Mouse (Mus musculus) liver, embryonic 14.5 days (tissue): ENCODE data around the gene Pald1. TPM values are rescaled to one million over a fixed set of nuclear protein-coding genes. Genes with fewer than 3 reads are reported as not detected.

Source experiments
- ATAC-seq: fragments of 200-750 bp; cut with Nextera tagmentation; 2 replicates; pipeline ENCODE4 v1.8.0; 2017; ENCODE audit warnings: moderate number of reproducible peaks, mild to moderate bottlenecking, moderate library complexity; ENCODE audit not compliant: insufficient read depth
- DNase-seq, 3 experiments: peaks; one replicate each; pipeline ENCODE4 v3.0.0-alpha.2; 2012 to 2013; ENCODE audit warnings: low read depth in 3 of 3, low spot score in 3 of 3
- H3K27ac ChIP-seq: fragments of 300-500 bp; sonication (generic); 2 replicates; pipeline ENCODE4 v1.5.1; 2014; ENCODE audit warnings: moderate library complexity, mild to moderate bottlenecking, control low read depth, inconsistent platforms
- H3K27me3 ChIP-seq: fragments of 300-500 bp; sonication (generic); 2 replicates; pipeline ENCODE4 v1.6.1; 2014; ENCODE audit warnings: mild to moderate bottlenecking, low read length, moderate library complexity; ENCODE audit not compliant: control insufficient read depth, insufficient read depth
- H3K36me3 ChIP-seq: fragments of 300-500 bp; sonication (generic); replicated peaks from 2 replicates; pipeline ENCODE4 v1.6.1; 2014; ENCODE audit warnings: low read depth; ENCODE audit not compliant: control insufficient read depth, insufficient read depth
- H3K4me1 ChIP-seq, 2 experiments: fragments of 200-500 bp in 1 of 2; fragments of 300-500 bp in 1 of 2; sonication (generic) in 1 of 2; replicated peaks; 2 replicates each; pipeline ENCODE4 v1.6.1; 2012 to 2014; ENCODE audit warnings: antibody characterized with exemption in 1 of 2, inconsistent platforms in 1 of 2, low read length in 1 of 2; ENCODE audit not compliant: control insufficient read depth in 2 of 2, insufficient read depth in 2 of 2
- H3K4me2 ChIP-seq: fragments of 300-500 bp; sonication (generic); 2 replicates; pipeline ENCODE4 v1.6.1; 2014; ENCODE audit warnings: low read depth, mild to moderate bottlenecking, control low read depth, moderate library complexity
- H3K4me3 ChIP-seq, 2 experiments: fragments of 200-500 bp in 1 of 2; fragments of 300-500 bp in 1 of 2; sonication (generic) in 1 of 2; 2 replicates each; pipeline ENCODE4 v1.5.1; 2012 to 2014; ENCODE audit warnings: low read depth in 2 of 2, low read length in 2 of 2, mild to moderate bottlenecking in 2 of 2, control low read depth in 1 of 2, inconsistent platforms in 1 of 2, moderate library complexity in 1 of 2; ENCODE audit not compliant: insufficient read depth in 1 of 2
- H3K9ac ChIP-seq: fragments of 300-500 bp; sonication (generic); replicated peaks from 2 replicates; pipeline ENCODE4 v1.6.1; 2014; ENCODE audit warnings: mild to moderate bottlenecking, control low read depth, moderate library complexity
- H3K9me3 ChIP-seq: fragments of 300-500 bp; sonication (generic); 2 replicates; pipeline ENCODE4 v1.6.1; 2016; ENCODE audit warnings: low read length, mixed read lengths; ENCODE audit not compliant: control insufficient read depth
- CTCF ChIP-seq: IDR thresholded peaks from 2 replicates; pipeline ENCODE4 v1.5.1; 2016; ENCODE audit warnings: antibody characterized with exemption, low read depth, control low read depth
- EP300 ChIP-seq: IDR thresholded peaks from 2 replicates; pipeline ENCODE4 v1.6.1; 2016; ENCODE audit warnings: antibody characterized with exemption, low read depth
- WGBS: fragments of 180-500 bp; shearing (Covaris S2); extraction: QIAGEN DNeasy Blood & Tissue Kit; methylation state at CpG from one replicate; pipeline ENCODE4 v1.1.7; 2014; ENCODE audit not compliant: insufficient replicate concordance; 5-methylcytosine and 5-hydroxymethylcytosine counted together
- polyA plus RNA-seq, 2 experiments: library from polyadenylated mRNA; depleted of rRNA in 1 of 2; stranded (reverse) in 1 of 2; unstranded in 1 of 2; fragments of >200 nt; fragmentation: Nextera tagmentation in 1 of 2; extraction: Ambion mirVana in 1 of 2; gene quantifications; 2 replicates each; pipeline versions ENCODE4 v1.2.1 to v1.2.3; 2012 to 2014

Gene Pald1
- polyA plus RNA-seq, 2 experiments: 4.0 to 4.4 TPM

DNA sequence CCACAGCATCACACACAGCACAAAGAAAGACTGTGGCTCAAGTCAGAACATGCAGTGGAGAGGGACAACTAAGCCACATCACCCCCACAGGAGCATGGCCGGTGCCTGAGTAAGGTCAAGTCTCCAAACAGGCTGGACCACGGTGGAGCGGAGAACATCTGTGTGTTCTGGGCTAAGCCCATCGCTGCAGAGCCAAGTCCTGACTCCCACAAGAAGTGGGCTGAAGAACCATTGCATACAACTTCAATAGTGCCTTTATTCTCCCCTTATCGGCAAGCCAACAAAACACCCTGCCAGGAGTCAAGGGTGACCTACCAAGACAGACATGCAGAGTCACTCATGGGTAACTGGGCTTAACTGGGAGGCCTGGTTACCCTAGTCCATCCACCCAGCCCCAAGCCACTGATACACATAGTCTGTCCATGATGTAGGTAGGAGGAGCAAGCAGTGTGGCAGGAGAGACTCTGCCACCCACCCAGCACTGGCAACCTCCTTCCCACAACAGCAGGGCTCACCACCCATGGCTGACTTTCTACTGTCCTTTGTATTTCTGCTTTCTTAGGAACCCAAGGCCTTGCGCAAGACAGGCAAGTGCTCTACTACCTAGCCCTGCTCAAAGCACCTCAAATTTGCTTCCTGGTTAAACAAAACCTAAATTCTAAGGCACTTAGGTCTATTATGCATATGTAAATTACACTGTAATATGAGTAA lies 8.4 kb downstream of the Pald1 start:
- no peak overlapping the region for H3K9ac ChIP-seq
- H3K9me3 ChIP-seq: no peaks in the 10 kb centered on the region
- no peak for DNase-seq
- H3K27me3 ChIP-seq: no peaks in the 10 kb centered on the region; the same call in 1 of the 2 replicates
- no peak overlapping the region for H3K4me3 ChIP-seq
- WGBS: 66% methylated on average over 6 of the region's 6 CpGs
- H3K36me3 ChIP-seq: no peaks in the 10 kb centered on the region
- TF ChIP-seq EP300 (no peak), CTCF (no peak)
- ATAC-seq: no peak
- no peak overlapping the region for H3K27ac ChIP-seq
- H3K4me2 ChIP-seq: no peak overlapping the region
- peaks cover 0 to 18% of the 10 kb centered on the region in 2 experiments; a peak in 2 of 4 replicates for H3K4me1 ChIP-seq

GRCm38 (mm10) chr10:61374076-61374475 lies 9.3 kb downstream of the Pald1 start:
- H3K4me1 ChIP-seq: peaks cover 0 to 18% of the 10 kb centered on the region in 2 experiments; a peak in 2 of 4 replicates
- TF ChIP-seq CTCF (no peak), EP300 (no peak)
- no peaks in the 10 kb centered on the region for H3K27me3 ChIP-seq
- ATAC-seq: no peak
- DNase-seq: no peak
- no peaks in the 10 kb centered on the region for H3K36me3 ChIP-seq
- 12% methylated on average over 4 of the region's 4 CpGs for WGBS
- no peak overlapping the region for H3K9ac ChIP-seq
- no peaks in the 10 kb centered on the region for H3K9me3 ChIP-seq
- no peak overlapping the region for H3K4me2 ChIP-seq
- no peak overlapping the region for H3K4me3 ChIP-seq
- H3K27ac ChIP-seq: no peak overlapping the region

DNA sequence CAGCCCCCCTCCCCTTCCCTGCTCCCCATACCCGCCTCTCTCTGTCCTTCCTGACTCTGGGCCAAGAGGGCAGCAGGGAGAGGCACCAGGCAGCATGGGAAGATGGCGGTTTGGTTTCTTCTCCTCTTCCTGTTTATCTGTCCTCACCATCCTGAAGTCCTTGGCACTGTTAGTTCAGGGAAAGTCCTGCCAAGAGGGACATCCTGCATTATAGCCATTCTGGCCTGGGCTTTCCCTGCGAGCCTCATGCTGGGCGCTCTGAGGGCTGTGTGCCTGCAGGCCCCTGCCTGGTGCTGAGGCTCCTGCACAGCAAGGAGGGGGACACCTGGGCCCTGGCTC lies 10.8 kb downstream of the Pald1 start:
- 58% methylated on average over 4 of the region's 4 CpGs for WGBS
- no peaks in the 10 kb centered on the region for H3K36me3 ChIP-seq
- H3K4me1 ChIP-seq: peaks cover 0 to 18% of the 10 kb centered on the region in 2 experiments; a peak in 2 of 4 replicates
- no peaks in the 10 kb centered on the region for H3K27me3 ChIP-seq
- H3K4me2 ChIP-seq: no peak overlapping the region
- no peaks in the 10 kb centered on the region for H3K9me3 ChIP-seq
- no peak overlapping the region for H3K27ac ChIP-seq
- ATAC-seq (no peak), DNase-seq (no peak)
- TF ChIP-seq CTCF (no peak), EP300 (no peak)
- H3K9ac ChIP-seq: no peak overlapping the region
- H3K4me3 ChIP-seq: no peak overlapping the region

- Histone ChIP-seq H3K27ac (no peak overlapping the region), H3K4me3 (no peak overlapping the region), H3K9me3 (no peaks in the 10 kb centered on the region), H3K27me3 (no peaks in the 10 kb centered on the region), H3K36me3 (no peaks in the 10 kb centered on the region), H3K4me2 (no peak overlapping the region), H3K4me1 (peaks cover 0 to 18% of the 10 kb centered on the region in 2 experiments; a peak in 2 of 4 replicates), H3K9ac (no peak overlapping the region)
- DNase-seq: no peak
- no peak for ATAC-seq
- WGBS: 64% methylated on average over 9 of the region's 9 CpGs
- TF ChIP-seq CTCF (no peak), EP300 (no peak)
Measured at GRCm38 (mm10) chr10:61371884-61372584, 11.3 kb downstream of the Pald1 start.

DNA sequence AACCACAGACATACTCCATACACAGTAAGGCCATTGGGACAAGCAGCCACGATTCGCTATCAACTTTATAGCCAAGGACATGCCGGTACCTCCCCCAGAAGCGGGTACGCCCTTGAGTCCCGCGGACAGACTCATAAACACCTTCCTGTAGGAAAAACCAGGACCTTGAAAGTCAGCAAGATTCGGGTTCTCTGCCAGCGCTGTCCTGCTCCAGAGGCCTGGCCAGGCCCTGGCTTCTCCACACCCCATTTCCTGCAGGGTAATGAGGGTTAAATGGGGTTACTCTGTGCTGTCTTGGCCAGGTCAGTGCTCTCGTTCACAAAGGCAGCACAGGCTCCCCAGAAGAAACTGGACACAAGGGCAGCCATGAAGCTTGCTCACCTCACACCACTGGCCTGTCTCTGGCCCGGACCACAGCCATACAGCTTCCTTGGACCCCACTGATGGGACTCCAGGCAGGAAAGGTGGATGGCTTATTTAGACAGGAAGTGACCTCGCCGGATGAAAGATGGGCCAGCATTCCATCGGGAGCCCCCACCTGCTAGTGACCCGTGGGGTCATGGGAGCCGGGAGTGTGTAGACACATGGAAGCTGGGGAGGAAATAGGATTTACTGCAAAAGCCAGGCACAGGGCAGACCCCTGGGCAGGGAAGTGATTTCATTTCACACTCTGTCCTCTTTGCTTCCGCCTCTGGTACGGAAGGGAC lies 12.9 kb downstream of the Pald1 start:
- Histone ChIP-seq H3K9ac (no peak overlapping the region), H3K4me1 (peaks cover 0 to 17% of the 10 kb centered on the region in 2 experiments; a peak in 2 of 4 replicates), H3K9me3 (no peaks in the 10 kb centered on the region), H3K27ac (no peak overlapping the region), H3K36me3 (no peaks in the 10 kb centered on the region), H3K27me3 (no peaks in the 10 kb centered on the region), H3K4me3 (no peak overlapping the region), H3K4me2 (no peak overlapping the region)
- ATAC-seq (peak; percentile 31; the same call in 1 of the 2 replicates), DNase-seq (no peak)
- TF ChIP-seq CTCF (no peak), EP300 (no peak)
- 55% methylated on average over 18 of the region's 18 CpGs for WGBS
